ENCODE assay signal across 13 mouse cellular contexts in the genomic region with DNA sequence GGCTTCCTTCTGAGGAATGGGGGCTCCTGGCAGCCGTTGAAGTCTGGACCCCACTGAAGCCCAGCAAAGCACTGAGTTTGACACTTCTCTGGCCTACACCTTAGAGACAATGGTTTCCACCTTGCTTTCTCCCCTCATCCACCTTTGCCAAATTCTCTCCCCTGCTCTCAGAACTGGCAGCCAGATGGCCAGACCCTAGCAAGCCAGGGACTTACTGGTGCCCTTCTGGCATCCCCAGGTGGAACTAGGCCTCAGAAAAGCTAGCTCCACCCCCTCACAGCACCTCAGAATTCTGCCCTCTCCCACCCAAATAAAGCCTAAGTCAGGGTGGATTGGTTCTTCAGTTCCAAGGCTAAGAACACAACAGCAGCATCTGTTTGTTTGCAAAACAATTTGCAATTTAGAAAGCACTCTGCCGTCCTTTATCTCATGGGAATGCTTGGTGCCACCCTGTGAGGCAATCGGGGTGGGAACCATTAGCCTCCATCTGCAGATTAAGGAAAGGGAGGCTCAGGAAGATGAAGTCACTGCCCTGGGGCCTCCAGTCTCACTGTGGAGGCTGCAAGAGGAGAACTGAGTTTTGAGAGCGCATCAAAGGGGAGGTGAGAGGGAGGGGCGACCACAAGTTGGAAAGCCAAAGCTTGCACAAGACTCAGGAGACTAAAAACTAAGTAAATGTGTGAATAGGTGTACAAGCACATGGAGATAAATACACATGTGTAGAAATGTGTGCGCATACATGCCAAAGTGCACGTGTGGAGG. TPM values are rescaled to one million over a fixed set of nuclear protein-coding genes. Genes with fewer than 3 reads are reported as not detected.
"Had no signal": no experiment of that assay in that cellular context is flagged by ENCODE, and none has a peak within 500 bp of the region (broad histone marks: within the 10 kb centered on the region; RNA-seq: fewer than 3 reads in every experiment).

No protein-coding gene starts in this region.

- DNase-seq: kidney, adult 2 months; kidney, postnatal 25 days; liver; lung, adult 18-20 months; lung, postnatal 10 days; lung, postnatal 36 days; right cerebral cortex, postnatal 25 days; spleen, adult 18-20 months; thymus, postnatal 25 days had no signal

- ATAC-seq: intestine, postnatal 0 days; midbrain, embryonic 15.5 days had no signal

RNA-seq across cellular contexts. Expression of gene Dock3, which starts 39.6 kb away (rescaled TPM):
- total RNA-seq: monocyte, adult 5-6 weeks; neutrophil, adult 5-6 weeks had no signal
